Mouse (Mus musculus): Measurements from ENCODE around the gene Nsmce3.

The Nsmce3 gene

GRCm38 (mm10) chr7:64872743-64873241 is at the start of gene Nsmce3:
TSS of gene Nsmce3 (minus strand) at chr7:64872997.
- peak; percentile 93 for DNase-seq (ENCODE audit: low spot score in 2 of 2)

GRCm38 (mm10) chr7:64921189-64921588 is 48.4 kb upstream of the Nsmce3 start:
- no peak for DNase-seq (ENCODE audit: low spot score in 2 of 2)

GRCm38 (mm10) chr7:64920735-64921134 is 47.9 kb upstream of the Nsmce3 start:
- DNase-seq (ENCODE audit: low spot score in 2 of 2): no peak

GRCm38 (mm10) chr7:64916654-64917053 is 43.9 kb upstream of the Nsmce3 start:
- no peak for DNase-seq (ENCODE audit: low spot score in 2 of 2)

- DNase-seq (ENCODE audit: low spot score in 2 of 2): no peak
These were observed 42.3 kb upstream of the Nsmce3 start for GRCm38 (mm10) chr7:64915121-64915520.

- DNase-seq (ENCODE audit: low spot score in 2 of 2): no peak
These were observed 39.1 kb upstream of the Nsmce3 start for GRCm38 (mm10) chr7:64911945-64912344.

GRCm38 (mm10) chr7:64910208-64910607 is 37.4 kb upstream of the Nsmce3 start:
- no peak for DNase-seq (ENCODE audit: low spot score in 2 of 2)

GRCm38 (mm10) chr7:64906955-64907354 is 34.2 kb upstream of the Nsmce3 start:
- no peak for DNase-seq (ENCODE audit: low spot score in 2 of 2)

GRCm38 (mm10) chr7:64905506-64905905 is 32.7 kb upstream of the Nsmce3 start:
- no peak for DNase-seq (ENCODE audit: low spot score in 2 of 2)

GRCm38 (mm10) chr7:64900249-64900648 is 27.5 kb upstream of the Nsmce3 start:
- no peak for DNase-seq (ENCODE audit: low spot score in 2 of 2)

- no peak for DNase-seq (ENCODE audit: low spot score in 2 of 2)
These were observed 23.8 kb upstream of the Nsmce3 start for GRCm38 (mm10) chr7:64896587-64896986.

- DNase-seq (ENCODE audit: low spot score in 2 of 2): no peak
These were observed 22.9 kb upstream of the Nsmce3 start for GRCm38 (mm10) chr7:64895685-64896101.

- DNase-seq (ENCODE audit: low spot score in 2 of 2): no peak
These were observed 18.3 kb upstream of the Nsmce3 start for GRCm38 (mm10) chr7:64891139-64891538.

GRCm38 (mm10) chr7:64889919-64890318 is 17.1 kb upstream of the Nsmce3 start:
- DNase-seq (ENCODE audit: low spot score in 2 of 2): no peak

- no peak for DNase-seq (ENCODE audit: low spot score in 2 of 2)
These were observed 11.5 kb upstream of the Nsmce3 start for GRCm38 (mm10) chr7:64884187-64884862.

- no peak for DNase-seq (ENCODE audit: low spot score in 2 of 2)
These were observed 9.4 kb upstream of the Nsmce3 start for GRCm38 (mm10) chr7:64882243-64882642.

GRCm38 (mm10) chr7:64881387-64881786 is 8.6 kb upstream of the Nsmce3 start:
- no peak for DNase-seq (ENCODE audit: low spot score in 2 of 2)

GRCm38 (mm10) chr7:64880415-64880814 is 7.6 kb upstream of the Nsmce3 start:
- DNase-seq (ENCODE audit: low spot score in 2 of 2): no peak

- no peak for DNase-seq (ENCODE audit: low spot score in 2 of 2)
These were observed 2.1 kb upstream of the Nsmce3 start for GRCm38 (mm10) chr7:64874941-64875340.

- peak in 1 of 2 experiments; percentile 3 for DNase-seq (ENCODE audit: low spot score in 2 of 2)
These were observed 469 bp upstream of the Nsmce3 start for GRCm38 (mm10) chr7:64873266-64873665.

GRCm38 (mm10) chr7:64871987-64872742 is 632 bp downstream of the Nsmce3 start:
- no peak for DNase-seq (ENCODE audit: low spot score in 2 of 2)

GRCm38 (mm10) chr7:64869549-64870065 is 3.2 kb downstream of the Nsmce3 start:
- no peak for DNase-seq (ENCODE audit: low spot score in 2 of 2)

GRCm38 (mm10) chr7:64863538-64863937 is 9.3 kb downstream of the Nsmce3 start:
- no peak for DNase-seq (ENCODE audit: low spot score in 2 of 2)

Measured in spleen, postnatal 36 days (tissue).